Mouse (Mus musculus): ENCODE measurements around the gene Acss1.

- TF ChIP-seq POLR2A (IDR thresholded peaks at IDR 0.05; ENCODE audit: low read depth, low read length) = no peak
- TF ChIP-seq CTCF (IDR thresholded peaks at IDR 0.05; ENCODE audit: borderline replicate concordance, insufficient read depth, low read length) = no peak
Observed at GRCm38 (mm10) chr2:150607086-150607485, 61.2 kb downstream of the Acss1 start.

All from embryonic fibroblast, embryonic 13.5 days (primary cell).